Mouse (Mus musculus) T-helper 2 cell (primary cell): ENCODE measurements at regions not wholly inside any gene's neighbourhood (a gene's known extent, or its start where the extent isn't known, plus 50 kb on each side); places are given as distances from the start of the nearest gene placed in this dataset.

Experiments used
- in situ Hi-C: fragments of 300-600 bp; cut with MboI, MseI; formaldehyde crosslinking; loops from one replicate; pipeline ENCODE4 v1.15.1; 2025; ENCODE audit warnings: high pct_unique_total_duplicates

GRCm38 (mm10) chr1:182071922-182072321 is 52.1 kb upstream of the Enah start:
- in situ Hi-C loops, result loop anchor here (25.0 kb wide), 1 partner anchor 1765 kb away; no protein-coding TSS in a partner anchor

GRCm38 (mm10) chr1:182073180-182073579 is 51.4 kb upstream of the Srp9 start:
- in situ Hi-C loops, result loop anchor here (25.0 kb wide), 1 partner anchor 1764 kb away; no protein-coding TSS in a partner anchor

DNA sequence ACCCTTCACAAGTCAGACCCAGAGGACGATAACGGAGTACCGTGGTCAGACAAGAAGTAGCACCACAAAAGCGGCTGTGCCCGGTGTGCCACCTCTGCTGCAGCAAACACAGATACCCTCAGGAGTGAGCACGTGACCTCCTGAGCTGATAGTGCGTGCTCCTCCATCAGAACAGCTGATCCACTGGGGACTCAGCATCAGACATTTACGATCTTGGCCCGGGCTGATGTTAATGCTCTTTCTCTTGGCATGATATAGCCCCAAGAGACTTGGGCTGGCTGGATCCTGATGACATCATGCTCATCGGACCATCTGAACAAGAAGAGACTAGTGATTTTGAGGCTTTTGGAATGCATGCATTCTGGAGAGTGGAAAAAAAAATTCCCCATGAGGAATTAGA is 50.3 kb upstream of the Srp9 start:
- in situ Hi-C loops, result loop anchor here (25.0 kb wide), 1 partner anchor 1763 kb away; no protein-coding TSS in a partner anchor
